Mouse (Mus musculus) brain, embryonic 14.5 days (tissue): ENCODE data around the gene Gm36864.

ENCODE experiments used
- CTCF ChIP-seq: fragments of 200-500 bp; IDR thresholded peaks from 2 replicates; pipeline ENCODE4 v1.5.1; 2012; ENCODE audit warnings: inconsistent platforms, mild to moderate bottlenecking, moderate library complexity, borderline replicate concordance; ENCODE audit not compliant: insufficient read depth, insufficient read length; ENCODE audit errors: extremely low read depth
- POLR2A ChIP-seq: fragments of 200-500 bp; IDR thresholded peaks from 2 replicates; pipeline ENCODE4 v1.6.1; 2012; ENCODE audit warnings: mild to moderate bottlenecking, inconsistent platforms, borderline replicate concordance; ENCODE audit not compliant: poor library complexity, insufficient read depth, insufficient read length, severe bottlenecking; ENCODE audit errors: extremely low read depth

GRCm38 (mm10) chr7:44277250-44277622, 41.3 kb downstream of the Gm36864 start:
- TF ChIP-seq POLR2A, result no peak
- peak; percentile 53; the same call in 1 of the 2 replicates for TF ChIP-seq CTCF
